Mouse (Mus musculus) ES-E14 (cell line): ENCODE results near the gene Eci3.

Experiments used
- CHD2 ChIP-seq: IDR thresholded peaks from 2 replicates; pipeline ENCODE4 v1.6.1; 2014; ENCODE audit warnings: mild to moderate bottlenecking, low read depth, low read length, inconsistent platforms
- MAFK ChIP-seq: IDR thresholded peaks from 2 replicates; pipeline ENCODE4 v1.6.1; 2014; ENCODE audit warnings: mild to moderate bottlenecking, low read depth, low read length, inconsistent platforms; ENCODE audit not compliant: insufficient read depth
- ZC3H11A ChIP-seq: IDR thresholded peaks from 2 replicates; pipeline ENCODE4 v1.6.1; 2012; ENCODE audit warnings: low read depth, mild to moderate bottlenecking, inconsistent platforms, low read length, borderline replicate concordance
- ZNF384 ChIP-seq: IDR thresholded peaks from 2 replicates; pipeline ENCODE4 v1.6.1; 2012; ENCODE audit warnings: low read depth, low read length, inconsistent platforms

GRCm38 (mm10) chr13:34963511-34964397 is at the start of gene Eci3:
- TF ChIP-seq ZNF384 (no peak), ZC3H11A (no peak), MAFK (no peak), CHD2 (no peak)
